Mouse (Mus musculus): ENCODE data around the gene Pitpna. TPM values are rescaled to one million over a fixed set of nuclear protein-coding genes. Genes with fewer than 3 reads are reported as not detected.

Gene Pitpna
- polyA plus RNA-seq, 1 experiment from 2014 or later = 95.5 TPM

- Histone ChIP-seq H3K4me3 (replicated peaks) (peak overlapping the region; percentile 57), H3K27me3 (peaks cover 40% of the 10 kb centered on the region), H3K9me3 (no peaks in the 10 kb centered on the region), H3K27ac (peak overlapping the region; percentile 43; the same call in 1 of the 2 replicates), H3K36me3 (replicated peaks) (no peaks in the 10 kb centered on the region), H3K4me1 (peaks cover 49% of the 10 kb centered on the region), H3K4me2 (peak overlapping the region; percentile 87), H3K9ac (peak overlapping the region; percentile 71)
- ATAC-seq (ENCODE audit: low FRiP score) = peak; percentile 73
- WGBS = under 1% methylated on average over 54 of the region's 54 CpGs
Measured at GRCm38 (mm10) chr11:75651426-75652221, 63.7 kb downstream of the Pitpna start.

DNA sequence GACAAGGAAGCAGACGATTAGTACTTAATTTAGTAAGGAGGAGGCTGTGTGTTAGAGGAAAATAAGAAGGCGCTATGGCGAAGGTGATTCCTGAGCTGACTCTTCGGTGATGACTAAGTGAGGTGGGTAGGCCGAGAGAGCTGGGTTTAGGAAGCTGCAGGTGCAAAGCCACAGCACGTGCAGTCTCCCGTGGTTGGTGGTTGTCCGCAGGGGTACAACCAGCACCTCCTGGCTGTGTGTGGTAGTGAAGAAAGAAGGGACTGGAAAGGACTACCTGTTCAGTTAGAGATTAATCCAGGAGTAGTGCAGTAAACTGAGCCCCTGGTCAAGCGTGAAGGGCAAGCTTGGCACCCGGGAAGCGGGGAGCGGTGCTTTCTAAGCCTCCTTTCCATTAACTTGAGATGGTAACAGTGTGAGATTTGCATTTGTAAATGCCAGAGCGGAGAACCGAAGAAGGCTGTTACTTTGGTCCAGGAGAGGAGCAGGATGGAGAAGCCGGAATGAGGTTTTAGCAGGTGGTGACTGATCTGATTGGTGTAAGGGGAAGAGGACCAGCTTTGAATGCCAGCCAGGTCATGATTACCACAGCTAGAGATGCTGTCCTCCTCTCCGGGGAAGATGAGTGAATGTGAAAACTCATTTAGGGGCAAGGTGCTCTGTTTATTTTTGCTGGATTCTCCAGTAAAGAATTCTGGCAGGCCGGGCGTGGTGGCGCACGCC, 64.5 kb downstream of the Pitpna start:
- Histone ChIP-seq H3K27me3 (peaks cover 47% of the 10 kb centered on the region), H3K9me3 (no peaks in the 10 kb centered on the region), H3K9ac (peak overlapping the region; percentile 71; the same call in 1 of the 2 replicates), H3K4me1 (peaks cover 50% of the 10 kb centered on the region), H3K36me3 (replicated peaks) (no peaks in the 10 kb centered on the region), H3K4me2 (peak overlapping the region; percentile 87), H3K27ac (no peak overlapping the region), H3K4me3 (replicated peaks) (peak overlapping the region; percentile 57)
- no peak for ATAC-seq (ENCODE audit: low FRiP score)
- WGBS = 23% methylated on average over 20 of the region's 20 CpGs

GRCm38 (mm10) chr11:75652942-75653684, 65.2 kb downstream of the Pitpna start:
- H3K4me2 ChIP-seq = peak overlapping the region; percentile 84
- H3K36me3 ChIP-seq (replicated peaks) = no peaks in the 10 kb centered on the region
- no peak overlapping the region for H3K9ac ChIP-seq
- H3K27ac ChIP-seq = no peak overlapping the region
- H3K9me3 ChIP-seq = no peaks in the 10 kb centered on the region
- peaks cover 48% of the 10 kb centered on the region for H3K27me3 ChIP-seq
- WGBS = 27% methylated on average over 14 of the region's 14 CpGs
- no peak overlapping the region for H3K4me3 ChIP-seq (replicated peaks)
- peaks cover 50% of the 10 kb centered on the region for H3K4me1 ChIP-seq
- no peak for ATAC-seq (ENCODE audit: low FRiP score)

GRCm38 (mm10) chr11:75653781-75654470, 66.0 kb downstream of the Pitpna start:
- Histone ChIP-seq H3K4me1 (peaks cover 50% of the 10 kb centered on the region), H3K9ac (peak overlapping the region; percentile 59), H3K4me2 (peak overlapping the region; percentile 84), H3K4me3 (replicated peaks) (peak overlapping the region; percentile 52), H3K36me3 (replicated peaks) (no peaks in the 10 kb centered on the region), H3K27ac (no peak overlapping the region), H3K27me3 (peaks cover 48% of the 10 kb centered on the region), H3K9me3 (no peaks in the 10 kb centered on the region)
- peak; percentile 68 for ATAC-seq (ENCODE audit: low FRiP score)
- WGBS = 2% methylated on average over 45 of the region's 45 CpGs

DNA sequence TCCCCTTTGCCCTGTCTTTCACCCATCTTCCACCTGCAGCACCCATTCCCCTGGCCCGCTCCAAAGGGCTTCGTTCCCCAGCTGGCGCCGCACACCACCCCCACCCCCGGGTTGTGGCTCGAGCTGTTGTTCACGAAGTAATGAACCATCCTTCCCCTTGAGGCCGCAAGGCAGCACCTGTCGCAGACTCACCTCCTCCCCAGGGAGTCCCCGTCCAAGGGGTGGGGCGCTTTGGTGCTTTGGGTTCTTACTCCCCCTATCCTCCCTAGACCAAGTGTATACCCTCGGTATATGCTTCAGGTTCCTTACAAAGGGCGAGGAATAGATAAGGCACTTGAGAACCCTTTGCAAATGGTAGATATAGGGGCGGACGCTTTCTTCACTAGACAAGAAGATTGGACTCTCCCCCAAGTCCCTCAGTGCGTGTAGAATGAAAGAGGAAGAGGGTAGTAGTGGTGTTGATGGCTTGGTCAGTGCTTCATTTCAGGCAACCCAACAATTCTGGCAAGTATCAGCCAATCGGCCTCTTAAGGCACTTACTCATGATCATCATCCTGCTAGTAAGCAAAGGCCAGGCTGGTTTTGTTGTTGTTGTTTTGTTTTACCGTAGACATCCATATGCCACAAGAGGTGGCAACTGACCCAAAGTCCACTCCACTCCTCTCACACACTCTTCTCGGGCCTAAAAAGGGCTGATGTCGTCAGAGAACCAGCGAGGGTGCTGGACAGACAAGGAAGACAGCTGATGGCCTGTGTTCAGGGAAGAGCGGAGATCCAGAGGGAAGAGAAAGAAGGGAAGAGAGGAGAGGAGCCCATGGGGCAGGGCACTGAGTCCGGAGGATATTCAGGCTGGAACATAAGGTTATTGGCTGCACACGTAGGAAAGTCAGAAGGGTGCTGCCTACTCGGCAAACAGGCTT, 66.8 kb downstream of the Pitpna start:
- Histone ChIP-seq H3K27me3 (peaks cover 48% of the 10 kb centered on the region), H3K9me3 (no peaks in the 10 kb centered on the region), H3K9ac (peak overlapping the region; percentile 59; the same call in 1 of the 2 replicates), H3K27ac (no peak overlapping the region), H3K4me3 (replicated peaks) (peak overlapping the region; percentile 52), H3K4me1 (peaks cover 50% of the 10 kb centered on the region), H3K36me3 (replicated peaks) (no peaks in the 10 kb centered on the region), H3K4me2 (peak overlapping the region; percentile 84)
- no peak for ATAC-seq (ENCODE audit: low FRiP score)
- 41% methylated on average over 25 of the region's 25 CpGs for WGBS

GRCm38 (mm10) chr11:75655621-75656545, 68.0 kb downstream of the Pitpna start:
- 0 out of 2 replicates have a peak overlapping the region, but pooled peaks have one; percentile 26 for H3K27ac ChIP-seq
- peak overlapping the region; percentile 62 for H3K4me3 ChIP-seq (replicated peaks)
- ATAC-seq (ENCODE audit: low FRiP score) = peak; percentile 34
- no peaks in the 10 kb centered on the region for H3K9me3 ChIP-seq
- H3K4me1 ChIP-seq = peaks cover 47% of the 10 kb centered on the region
- 2% methylated on average over 77 of the region's 78 CpGs for WGBS
- peak overlapping the region; percentile 74 for H3K9ac ChIP-seq
- 0 out of 2 replicates have a peak, but pooled peaks cover 1% of the 10 kb centered on the region for H3K36me3 ChIP-seq (replicated peaks)
- H3K4me2 ChIP-seq = peak overlapping the region; percentile 95
- H3K27me3 ChIP-seq = peaks cover 48% of the 10 kb centered on the region

DNA sequence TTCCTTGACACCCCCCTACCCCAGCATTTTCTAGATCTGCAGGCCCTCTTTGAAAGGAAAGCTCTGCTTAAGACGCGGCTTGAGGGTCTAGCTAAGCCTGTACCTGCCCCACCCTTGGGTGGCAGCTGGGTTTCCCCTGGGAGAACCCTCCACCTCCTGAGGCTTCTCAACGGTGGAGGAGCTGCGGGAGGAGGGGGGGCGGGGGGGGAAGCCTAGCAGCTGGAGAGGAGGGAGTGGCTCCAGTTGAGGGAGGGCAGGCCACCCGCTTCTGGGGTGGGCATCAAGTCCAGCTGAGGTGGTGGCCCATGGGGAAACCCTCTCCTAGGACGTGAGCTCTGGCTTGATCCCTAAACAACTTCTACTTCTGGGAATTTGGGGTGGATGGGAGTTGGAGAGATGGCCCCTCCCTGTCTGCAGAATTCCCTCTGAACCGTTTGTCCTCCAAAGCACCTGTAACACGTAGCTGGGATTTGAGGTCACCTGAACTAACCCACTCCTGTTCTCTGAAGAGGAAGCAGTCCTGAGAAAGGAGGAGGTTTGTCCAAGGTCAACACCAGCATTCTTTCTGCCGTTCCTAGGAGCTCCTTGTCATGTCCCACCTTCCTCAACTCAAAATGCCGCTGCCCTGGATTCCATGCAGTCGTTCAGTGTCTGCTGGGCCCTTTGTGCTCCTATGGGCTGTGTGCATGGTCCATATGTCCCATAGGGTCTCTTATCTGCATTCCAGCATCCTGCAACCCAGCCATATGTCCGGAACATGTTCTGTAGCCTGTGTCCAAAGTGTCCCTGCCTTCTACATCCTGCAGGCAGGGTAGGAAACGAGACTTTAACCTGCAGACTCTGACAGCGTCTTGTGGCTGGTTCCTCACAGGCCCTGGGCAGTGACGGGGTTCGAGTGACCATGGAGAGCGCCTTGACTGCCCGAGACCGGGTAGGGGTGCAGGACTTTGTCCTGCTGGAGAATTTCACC, 69.0 kb downstream of the Pitpna start:
- H3K27me3 ChIP-seq = peaks cover 48% of the 10 kb centered on the region
- H3K4me1 ChIP-seq = peaks cover 37% of the 10 kb centered on the region
- ATAC-seq (ENCODE audit: low FRiP score) = no peak
- 65% methylated on average over 19 of the region's 20 CpGs for WGBS
- H3K4me3 ChIP-seq (replicated peaks) = peak overlapping the region; percentile 62
- H3K27ac ChIP-seq = no peak overlapping the region
- H3K9me3 ChIP-seq = no peaks in the 10 kb centered on the region
- H3K36me3 ChIP-seq (replicated peaks) = 0 out of 2 replicates have a peak, but pooled peaks cover 8% of the 10 kb centered on the region
- H3K9ac ChIP-seq = peak overlapping the region; percentile 74
- H3K4me2 ChIP-seq = peak overlapping the region; percentile 95

DNA sequence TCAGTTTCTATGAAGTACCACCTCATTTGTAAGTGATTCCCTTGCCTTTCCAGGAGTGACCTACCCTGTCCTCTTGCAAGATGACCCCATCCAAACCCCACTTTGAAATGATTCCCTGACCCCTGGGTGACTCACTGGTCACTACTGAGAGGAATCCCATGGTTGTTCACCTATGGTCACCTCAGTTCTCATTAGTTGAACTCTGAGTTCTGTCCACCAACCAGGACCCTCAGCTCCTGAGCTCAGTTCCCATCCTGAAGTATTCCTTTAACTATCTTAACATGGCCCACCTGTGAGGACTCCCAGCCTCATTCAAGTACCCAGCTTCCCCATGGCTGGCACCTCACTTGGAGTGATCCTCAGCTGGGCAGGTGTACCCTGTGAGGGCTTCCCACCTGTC, 69.9 kb downstream of the Pitpna start:
- H3K4me3 ChIP-seq (replicated peaks) = no peak overlapping the region
- no peaks in the 10 kb centered on the region for H3K9me3 ChIP-seq
- peaks cover 30% of the 10 kb centered on the region for H3K4me1 ChIP-seq
- peaks cover 14% of the 10 kb centered on the region; the same call in 1 of the 2 replicates for H3K36me3 ChIP-seq (replicated peaks)
- H3K27me3 ChIP-seq = peaks cover 40% of the 10 kb centered on the region
- H3K27ac ChIP-seq = no peak overlapping the region
- H3K9ac ChIP-seq = no peak overlapping the region
- no peak overlapping the region for H3K4me2 ChIP-seq
- ATAC-seq (ENCODE audit: low FRiP score) = no peak

GRCm38 (mm10) chr11:75658311-75658710, 70.4 kb downstream of the Pitpna start:
- Histone ChIP-seq H3K9ac (no peak overlapping the region), H3K9me3 (no peaks in the 10 kb centered on the region), H3K4me3 (replicated peaks) (no peak overlapping the region), H3K4me2 (no peak overlapping the region), H3K27me3 (peaks cover 36% of the 10 kb centered on the region), H3K4me1 (peaks cover 28% of the 10 kb centered on the region), H3K27ac (no peak overlapping the region), H3K36me3 (replicated peaks) (peaks cover 14% of the 10 kb centered on the region; the same call in 1 of the 2 replicates)
- no peak for ATAC-seq (ENCODE audit: low FRiP score)
- 93% methylated on average over 13 of the region's 13 CpGs for WGBS
